In genomic region chr5:144100948-144101347, GRCm38 (mm10) we compare ENCODE assay signal across 8 mouse cellular contexts. TPM values are rescaled to one million over a fixed set of nuclear protein-coding genes. Genes with fewer than 3 reads are reported as not detected.
A peak's percentile ranks its signal among the peaks of the same experiment; 100 is the strongest.
DNase-seq lines count a peak whose midpoint lies in the region; ATAC-seq and TF ChIP-seq lines count a peak whose summit lies in the region.
"Had no signal": no experiment of that assay in that cellular context is flagged by ENCODE, and none has a peak within 500 bp of the region (broad histone marks: within the 10 kb centered on the region; RNA-seq: fewer than 3 reads in every experiment).

No protein-coding gene starts in this region.

- no peak for ATAC-seq in megakaryocyte, adult 5-6 weeks (ENCODE audit: poor library complexity, severe bottlenecking)
- ATAC-seq in embryonic facial prominence, embryonic 15.5 days (ENCODE audit: insufficient number of reproducible peaks, low FRiP score, low TSS enrichment, low read depth): no peak
- ATAC-seq in limb, embryonic 11.5 days (ENCODE audit: insufficient number of reproducible peaks, low FRiP score, low TSS enrichment, low read depth): no peak; the same call in 1 of the 2 replicates

- H3K9me3 ChIP-seq in megakaryocyte, embryonic 14.5 days: peaks cover 5% of the 10 kb centered on the region
- no peaks in the 10 kb centered on the region for H3K9me3 ChIP-seq in embryonic facial prominence, embryonic 15.5 days (replicated peaks)
- H3K9me3 ChIP-seq in limb, embryonic 11.5 days (ENCODE audit: control insufficient read depth, low read length): no peaks in the 10 kb centered on the region

- peaks cover 52% of the 10 kb centered on the region for H3K4me1 ChIP-seq in megakaryocyte, embryonic 14.5 days
- H3K4me1 ChIP-seq in embryonic facial prominence, embryonic 15.5 days: 0 out of 2 replicates have a peak, but pooled peaks cover 14% of the 10 kb centered on the region
- H3K4me1 ChIP-seq in limb, embryonic 11.5 days (ENCODE audit: control insufficient read depth, insufficient read depth, low read length): no peaks in the 10 kb centered on the region
- H3K4me1 ChIP-seq in small intestine, adult 2 months (ENCODE audit: control insufficient read depth, insufficient read depth, insufficient read length, low read length): peaks cover 23% of the 10 kb centered on the region

- intact Hi-C loops in left cerebral cortex, postnatal 14 days (cut with DNase I): loop anchor here (5.0 kb wide), 2 partner anchors 51 to 59 kb away; no protein-coding TSS in a partner anchor

- H3K27me3 ChIP-seq in megakaryocyte, embryonic 14.5 days (replicated peaks): peaks cover 35% of the 10 kb centered on the region
- H3K27me3 ChIP-seq in embryonic facial prominence, embryonic 15.5 days: peaks cover 8% of the 10 kb centered on the region; the same call in 1 of the 2 replicates
- no peaks in the 10 kb centered on the region for H3K27me3 ChIP-seq in limb, embryonic 11.5 days (ENCODE audit: control insufficient read depth, insufficient read depth, low read length)
- H3K27me3 ChIP-seq in small intestine, adult 2 months (ENCODE audit: control insufficient read depth, insufficient read depth, low read length): no peaks in the 10 kb centered on the region

- H3K4me3 ChIP-seq in megakaryocyte, embryonic 14.5 days (replicated peaks): peak overlapping the region; percentile 97
- peak overlapping the region; percentile 68 for H3K4me3 ChIP-seq in embryonic facial prominence, embryonic 15.5 days (replicated peaks)
- H3K4me3 ChIP-seq in limb, embryonic 11.5 days (ENCODE audit: low read depth, low read length): peak overlapping the region; percentile 97
- peak overlapping the region; percentile 100 for H3K4me3 ChIP-seq in small intestine, adult 2 months (ENCODE audit: low read depth, low read length)

- H3K27ac ChIP-seq in embryonic facial prominence, embryonic 15.5 days (replicated peaks): no peak overlapping the region
- H3K27ac ChIP-seq in limb, embryonic 11.5 days (replicated peaks; ENCODE audit: low read depth, low read length): 0 out of 2 replicates have a peak overlapping the region, but pooled peaks have one; percentile 21
- H3K27ac ChIP-seq in small intestine, adult 2 months (ENCODE audit: insufficient read depth, low read depth, low read length): no peak overlapping the region

- TF ChIP-seq POLR2A in small intestine, adult 2 months (IDR thresholded peaks at IDR 0.05; ENCODE audit: low read depth, low read length): no peak

- WGBS in embryonic facial prominence, embryonic 15.5 days: 2% methylated on average over 20 of the region's 20 CpGs
- WGBS in limb, embryonic 11.5 days: 3% methylated on average over 15 of the region's 20 CpGs
- WGBS in small intestine, adult 2 months: under 1% methylated on average over 18 of the region's 20 CpGs

- peak overlapping the region; percentile 90 for H3K4me2 ChIP-seq in embryonic facial prominence, embryonic 15.5 days (replicated peaks)
- H3K4me2 ChIP-seq in limb, embryonic 11.5 days (ENCODE audit: low read depth, severe bottlenecking): peak overlapping the region; percentile 83

- DNase-seq in limb, embryonic 11.5 days (ENCODE audit: low spot score): no peak
- DNase-seq in adipocyte (ENCODE audit: low spot score): no peak
- DNase-seq in left cerebral cortex, postnatal 14 days (ENCODE audit: low spot score in 2 of 2): no peak
- DNase-seq: cerebellum, postnatal 10 days had no signal

- H3K36me3 ChIP-seq in megakaryocyte, embryonic 14.5 days (replicated peaks; ENCODE audit: low read length): no peaks in the 10 kb centered on the region
- H3K36me3 ChIP-seq in embryonic facial prominence, embryonic 15.5 days: no peaks in the 10 kb centered on the region
- H3K36me3 ChIP-seq in limb, embryonic 11.5 days (ENCODE audit: control insufficient read depth, insufficient read depth, low read length): no peaks in the 10 kb centered on the region
- H3K36me3 ChIP-seq in small intestine, adult 2 months (ENCODE audit: control insufficient read depth, insufficient read depth, low read length): no peaks in the 10 kb centered on the region

- no peak for TF ChIP-seq CTCF in small intestine, adult 2 months (IDR thresholded peaks at IDR 0.05; ENCODE audit: extremely low read depth, insufficient read length, insufficient replicate concordance, low read depth, low read length)

- H3K9ac ChIP-seq in embryonic facial prominence, embryonic 15.5 days: peak overlapping the region; percentile 53
- peak overlapping the region; percentile 87 for H3K9ac ChIP-seq in limb, embryonic 11.5 days (ENCODE audit: low read length)

RNA-seq across cellular contexts. Expression of gene Lmtk2, which starts 0.7 kb away (rescaled TPM):
- 2.0 and 2.8 TPM in 2 replicates for polyA plus RNA-seq in megakaryocyte, embryonic 14.5 days (2012; ENCODE audit: insufficient read depth, low replicate concordance)
- 13.4 and 15.3 TPM in 2 replicates for total RNA-seq in megakaryocyte, adult 5-6 weeks (2015)
- 11.8 and 16.6 TPM in 2 replicates for total RNA-seq in megakaryocyte, adult 5-6 weeks (2017)
- polyA plus RNA-seq in embryonic facial prominence, embryonic 15.5 days (2015; fragmentation: Nextera tagmentation; extraction: Ambion mirVana): 4.5 TPM in 2 replicates
- polyA plus RNA-seq in limb, embryonic 11.5 days (2014; fragmentation: Nextera tagmentation; extraction: Ambion mirVana): 4.4 and 4.6 TPM in 2 replicates
- 17.7 and 33.7 TPM in 2 replicates for polyA plus RNA-seq in small intestine, adult 2 months (2012; rRNA removed)
- 100 to 1,000 TPM; 150 to 166 TPM for total RNA-seq in left cerebral cortex, postnatal 14 days (2021)
